Mouse (Mus musculus) forebrain, embryonic 11.5 days (tissue): ENCODE results near the gene Cdc14a. TPM values are rescaled to one million over a fixed set of nuclear protein-coding genes. Genes with fewer than 3 reads are reported as not detected.

ENCODE experiments used
- ATAC-seq: fragments of 200-750 bp; cut with Nextera tagmentation; replicated peaks from 2 replicates; pipeline ENCODE4 v1.8.0; 2017; ENCODE audit warnings: moderate TSS enrichment; ENCODE audit not compliant: low FRiP score
- DNase-seq: peaks from one replicate; pipeline ENCODE4 v3.0.0-alpha.2; 2017; ENCODE audit warnings: low spot score
- H3K27ac ChIP-seq: fragments of 300-500 bp; sonication (generic); 2 replicates; pipeline ENCODE4 v1.5.1; 2014; ENCODE audit warnings: low read depth, low read length
- H3K27me3 ChIP-seq: fragments of 300-500 bp; sonication (generic); 2 replicates; pipeline ENCODE4 v1.6.1; 2014; ENCODE audit warnings: mild to moderate bottlenecking, low read length, mixed read lengths; ENCODE audit not compliant: control insufficient read depth, insufficient read depth
- H3K36me3 ChIP-seq: fragments of 300-500 bp; sonication (generic); 2 replicates; pipeline ENCODE4 v1.6.1; 2014; ENCODE audit warnings: mild to moderate bottlenecking, low read length, moderate library complexity, mixed read lengths; ENCODE audit not compliant: control insufficient read depth, insufficient read depth
- H3K4me1 ChIP-seq: fragments of 300-500 bp; sonication (generic); replicated peaks from 2 replicates; pipeline ENCODE4 v1.6.1; 2014; ENCODE audit warnings: low read length, mixed read lengths; ENCODE audit not compliant: control insufficient read depth, insufficient read depth
- H3K4me2 ChIP-seq: fragments of 300-500 bp; sonication (generic); 2 replicates; pipeline ENCODE4 v1.6.1; 2014; ENCODE audit warnings: low read depth, mild to moderate bottlenecking, low read length, moderate library complexity, mixed read lengths; ENCODE audit not compliant: severe bottlenecking
- H3K4me3 ChIP-seq: fragments of 300-500 bp; sonication (generic); 2 replicates; pipeline ENCODE4 v1.5.1; 2014; ENCODE audit warnings: low read depth, low read length
- H3K9ac ChIP-seq: fragments of 300-500 bp; sonication (generic); 2 replicates; pipeline ENCODE4 v1.6.1; 2014; ENCODE audit warnings: low read length
- H3K9me3 ChIP-seq: fragments of 300-500 bp; sonication (generic); 2 replicates; pipeline ENCODE4 v1.6.1; 2016; ENCODE audit warnings: low read length, mixed read lengths; ENCODE audit not compliant: control insufficient read depth
- WGBS: fragments of 180-500 bp; shearing (Covaris S2); extraction: QIAGEN DNeasy Blood & Tissue Kit; methylation state at CpG from one replicate; pipeline ENCODE4 v1.1.7; 2014; 5-methylcytosine and 5-hydroxymethylcytosine counted together
- polyA plus RNA-seq: library from polyadenylated mRNA; unstranded; fragments of >200 nt; fragmentation: Nextera tagmentation; extraction: Ambion mirVana; gene quantifications from 2 replicates; pipeline ENCODE4 v1.2.1, GENCODE M21; 2014

Cdc14a gene
- polyA plus RNA-seq, 1 experiment from 2014 or later, result 23.0 TPM

DNA sequence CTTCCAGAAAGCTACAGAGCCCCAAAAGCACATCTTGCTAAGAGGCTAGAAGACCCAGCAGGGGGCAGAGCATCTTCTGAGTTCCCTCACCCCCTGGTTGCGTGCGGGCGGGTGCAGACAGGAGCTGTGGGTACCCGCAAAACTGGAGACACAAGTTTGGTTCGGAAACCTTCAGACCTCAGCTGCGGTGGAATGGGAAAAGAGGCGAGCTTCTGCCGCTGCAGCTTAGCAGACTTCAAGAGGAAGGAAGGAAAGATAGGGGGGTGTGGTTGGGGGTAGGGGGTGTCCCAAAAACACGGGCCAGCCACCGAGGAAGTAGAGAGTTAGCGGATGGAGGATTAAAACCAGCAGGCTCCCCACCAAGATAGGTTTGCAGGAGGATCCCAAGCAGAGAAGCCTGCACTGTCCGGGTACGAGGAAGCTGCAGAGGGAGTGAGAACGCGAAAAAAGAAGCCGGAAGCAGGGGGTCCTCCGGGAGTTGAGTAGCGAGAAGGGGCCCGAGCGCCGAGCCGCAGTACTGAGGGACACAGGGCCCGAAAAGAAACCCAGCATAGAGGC lies 958 bp downstream of the Cdc14a start:
- no peaks in the 10 kb centered on the region for H3K36me3 ChIP-seq
- WGBS, result 0% methylated on average over 23 of the region's 23 CpGs
- ATAC-seq, result peak; percentile 23; the same call in 1 of the 2 replicates

DNA sequence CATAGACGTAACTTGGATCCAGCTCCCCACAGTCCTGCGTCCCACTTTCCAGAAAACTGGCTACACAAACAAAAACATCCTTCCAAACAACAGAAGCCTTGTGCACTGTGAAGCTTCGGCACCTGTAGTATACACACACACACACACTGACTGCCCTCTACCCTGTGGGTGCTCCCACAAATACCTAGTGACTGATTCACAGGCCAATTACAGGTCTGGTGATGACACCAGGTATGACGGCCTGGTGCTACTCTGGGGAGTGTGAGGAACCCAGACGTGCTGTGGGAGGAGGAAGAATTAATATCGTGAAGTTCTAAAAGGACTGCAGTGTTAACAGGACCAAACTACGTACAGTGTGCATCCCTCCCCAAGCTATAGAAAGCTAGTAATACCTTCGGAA lies 1.8 kb downstream of the Cdc14a start:
- no peak overlapping the region for H3K27ac ChIP-seq
- 39% methylated on average over 8 of the region's 8 CpGs for WGBS
- DNase-seq, result no peak

More for the DNA sequence above, 958 bp downstream of the Cdc14a start:
- H3K4me3 ChIP-seq, result peak overlapping the region; percentile 93
- peak; percentile 78 for DNase-seq
- H3K27me3 ChIP-seq, result no peaks in the 10 kb centered on the region
- peak overlapping the region; percentile 65 for H3K4me2 ChIP-seq
- H3K9me3 ChIP-seq, result no peaks in the 10 kb centered on the region
- peaks cover 14% of the 10 kb centered on the region; the same call in 1 of the 2 replicates for H3K4me1 ChIP-seq
- H3K9ac ChIP-seq, result peak overlapping the region; percentile 91
- H3K27ac ChIP-seq, result peak overlapping the region; percentile 95

DNA sequence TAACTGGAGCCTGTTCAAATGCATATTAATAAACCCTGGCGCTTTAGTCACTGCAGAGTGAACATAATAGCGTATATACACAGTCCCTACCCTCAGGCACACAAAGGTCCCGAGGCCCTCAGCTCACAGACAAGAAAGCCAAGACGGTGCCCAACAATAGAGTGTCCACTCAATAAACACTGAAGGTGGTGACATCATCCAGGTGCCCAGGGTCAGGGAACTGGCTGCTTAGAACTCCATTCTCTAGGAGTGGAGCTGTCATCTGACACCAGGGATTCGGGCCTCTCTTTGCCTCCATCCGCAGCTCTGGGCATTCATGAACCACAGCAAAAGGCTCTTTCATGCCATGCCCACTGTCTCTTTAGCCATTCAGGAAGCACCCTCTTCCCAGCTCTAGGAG lies 2.7 kb downstream of the Cdc14a start:
- H3K4me1 ChIP-seq, result peaks cover 14% of the 10 kb centered on the region; the same call in 1 of the 2 replicates
- H3K9ac ChIP-seq, result peak overlapping the region; percentile 91; the same call in 1 of the 2 replicates
- peak overlapping the region; percentile 65 for H3K4me2 ChIP-seq
- peaks cover 5% of the 10 kb centered on the region; the same call in 1 of the 2 replicates for H3K36me3 ChIP-seq
- H3K9me3 ChIP-seq, result no peaks in the 10 kb centered on the region
- 15% methylated on average over 6 of the region's 6 CpGs for WGBS
- DNase-seq (peak; percentile 59), ATAC-seq (no peak)
- peak overlapping the region; percentile 93; the same call in 1 of the 2 replicates for H3K4me3 ChIP-seq
- no peaks in the 10 kb centered on the region for H3K27me3 ChIP-seq
- peak overlapping the region; percentile 37; the same call in 1 of the 2 replicates for H3K27ac ChIP-seq

More for the DNA sequence above, 1.8 kb downstream of the Cdc14a start:
- H3K9me3 ChIP-seq, result no peaks in the 10 kb centered on the region
- H3K4me3 ChIP-seq, result peak overlapping the region; percentile 93
- H3K27me3 ChIP-seq, result no peaks in the 10 kb centered on the region
- H3K9ac ChIP-seq, result peak overlapping the region; percentile 91
- H3K36me3 ChIP-seq, result no peaks in the 10 kb centered on the region
- peak overlapping the region; percentile 65 for H3K4me2 ChIP-seq
- ATAC-seq, result no peak
- H3K4me1 ChIP-seq, result peaks cover 14% of the 10 kb centered on the region; the same call in 1 of the 2 replicates

DNA sequence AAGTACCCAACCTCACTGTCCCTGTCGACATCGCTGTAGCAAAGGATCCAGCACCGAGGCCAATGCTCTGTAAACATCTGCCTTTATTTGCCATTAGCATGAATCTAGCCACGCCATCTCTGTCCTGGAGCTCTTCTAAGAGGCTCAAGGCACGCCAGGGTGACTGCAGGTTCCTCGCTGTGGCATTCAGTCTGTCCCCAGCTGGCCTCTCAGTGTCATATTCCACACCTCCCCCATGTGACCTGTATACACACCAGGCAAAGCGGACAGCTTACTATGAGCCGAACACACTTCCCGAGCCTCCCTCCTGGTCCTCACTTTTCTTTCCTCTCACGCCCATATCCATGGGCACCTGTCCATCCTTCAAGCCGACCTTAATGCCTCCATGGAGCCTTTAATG lies 4.0 kb downstream of the Cdc14a start:
- H3K27ac ChIP-seq, result no peak overlapping the region
- H3K9me3 ChIP-seq, result no peaks in the 10 kb centered on the region
- DNase-seq (no peak), ATAC-seq (no peak)
- H3K27me3 ChIP-seq, result no peaks in the 10 kb centered on the region
- H3K4me3 ChIP-seq, result no peak overlapping the region
- no peak overlapping the region for H3K9ac ChIP-seq
- peaks cover 14% of the 10 kb centered on the region; the same call in 1 of the 2 replicates for H3K4me1 ChIP-seq
- H3K36me3 ChIP-seq, result peaks cover 9% of the 10 kb centered on the region
- H3K4me2 ChIP-seq, result no peak overlapping the region
- 88% methylated on average over 11 of the region's 11 CpGs for WGBS

DNA sequence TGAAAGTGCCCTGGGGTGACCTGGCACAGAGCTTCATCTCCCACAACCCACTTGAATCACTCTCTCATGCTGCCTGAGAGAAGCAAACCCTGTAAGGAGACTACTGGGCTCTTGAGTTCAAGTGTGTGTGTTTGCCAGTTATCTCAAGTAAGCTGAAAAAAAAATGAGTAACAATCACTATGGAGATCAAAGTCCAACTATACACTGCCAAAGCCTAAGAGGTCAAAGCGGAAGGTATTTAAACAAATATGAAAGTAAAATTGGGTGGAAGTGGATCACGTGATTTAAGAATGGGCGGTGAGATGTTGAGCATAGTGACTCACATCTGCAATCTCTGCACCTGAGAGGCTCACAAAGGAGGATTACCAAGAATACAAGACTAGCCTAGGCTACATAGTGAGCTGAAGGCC lies 9.4 kb downstream of the Cdc14a start:
- DNase-seq (no peak), ATAC-seq (no peak)
- WGBS, result 92% methylated on average over 3 of the region's 3 CpGs
- Histone ChIP-seq H3K4me1 (no peaks in the 10 kb centered on the region; the same call in 1 of the 2 replicates), H3K36me3 (peaks cover 9% of the 10 kb centered on the region), H3K27ac (no peak overlapping the region), H3K9ac (no peak overlapping the region), H3K9me3 (no peaks in the 10 kb centered on the region), H3K4me2 (no peak overlapping the region), H3K4me3 (no peak overlapping the region), H3K27me3 (no peaks in the 10 kb centered on the region)

DNA sequence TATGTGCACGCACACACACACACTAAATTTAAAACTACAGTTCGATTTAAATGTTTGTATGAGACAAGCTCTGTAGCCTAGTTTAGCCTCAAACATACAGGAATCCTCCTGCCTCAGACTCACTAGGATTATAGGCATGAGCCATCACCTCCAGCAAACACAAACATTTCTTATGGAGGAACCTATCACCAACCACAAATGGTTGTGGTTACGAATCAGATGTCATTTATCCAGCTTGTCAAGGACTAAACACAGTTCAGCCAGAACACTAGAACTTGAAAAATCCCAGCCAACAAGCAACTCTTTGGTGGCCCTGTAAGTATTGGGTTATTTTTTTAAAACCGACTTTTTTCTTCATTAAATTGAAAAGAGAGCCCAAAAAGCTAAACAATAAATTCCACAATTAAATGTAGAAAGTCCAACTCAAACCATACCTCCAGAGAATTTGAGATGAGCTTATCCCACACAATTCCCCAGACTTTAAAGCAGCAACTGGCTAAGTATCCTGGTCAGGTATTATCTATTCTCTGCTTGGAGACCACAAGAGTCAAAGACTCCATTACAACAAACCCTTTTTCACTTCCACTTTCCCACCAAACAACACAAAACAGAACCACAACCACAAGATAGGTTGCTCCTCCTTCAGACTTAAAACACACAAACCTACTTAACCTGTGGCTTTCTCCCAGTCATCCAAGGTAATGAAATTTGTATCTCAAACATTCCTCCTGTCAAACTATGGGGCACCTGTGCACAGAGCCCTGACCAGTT lies 10.7 kb downstream of the Cdc14a start:
- no peak for ATAC-seq
- Histone ChIP-seq H3K4me2 (no peak overlapping the region), H3K4me3 (no peak overlapping the region), H3K27me3 (no peaks in the 10 kb centered on the region), H3K27ac (no peak overlapping the region), H3K36me3 (peaks cover 9% of the 10 kb centered on the region), H3K4me1 (no peaks in the 10 kb centered on the region; the same call in 1 of the 2 replicates), H3K9ac (no peak overlapping the region), H3K9me3 (no peaks in the 10 kb centered on the region)
- 95% methylated on average over 4 of the region's 4 CpGs for WGBS
- no peak for DNase-seq

DNA sequence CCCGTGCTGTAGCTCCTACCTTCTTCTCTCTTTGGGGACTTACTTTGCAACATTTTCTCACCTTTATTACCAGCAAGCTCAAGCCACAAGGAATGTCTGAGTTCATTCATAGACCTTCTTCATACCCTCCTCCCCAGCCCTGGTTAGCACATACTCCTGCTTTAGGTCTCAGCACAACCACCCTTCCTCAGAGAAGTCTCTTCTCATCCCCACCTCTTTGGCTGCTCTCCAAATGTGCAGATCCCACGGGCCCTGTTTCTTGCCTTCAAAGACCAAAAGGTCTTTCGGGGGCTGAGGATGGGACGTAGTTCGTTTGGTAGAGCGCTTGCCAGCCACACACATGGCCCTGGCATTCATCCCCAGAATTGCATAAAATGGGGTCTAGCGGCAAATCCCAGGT lies 13.8 kb downstream of the Cdc14a start:
- no peak overlapping the region for H3K9ac ChIP-seq
- WGBS, result 59% methylated on average over 7 of the region's 7 CpGs
- H3K9me3 ChIP-seq, result no peaks in the 10 kb centered on the region
- no peaks in the 10 kb centered on the region for H3K36me3 ChIP-seq
- no peak overlapping the region for H3K27ac ChIP-seq
- H3K4me3 ChIP-seq, result no peak overlapping the region
- DNase-seq (no peak), ATAC-seq (no peak)
- H3K4me2 ChIP-seq, result no peak overlapping the region
- no peaks in the 10 kb centered on the region; the same call in 1 of the 2 replicates for H3K4me1 ChIP-seq
- H3K27me3 ChIP-seq, result no peaks in the 10 kb centered on the region

DNA sequence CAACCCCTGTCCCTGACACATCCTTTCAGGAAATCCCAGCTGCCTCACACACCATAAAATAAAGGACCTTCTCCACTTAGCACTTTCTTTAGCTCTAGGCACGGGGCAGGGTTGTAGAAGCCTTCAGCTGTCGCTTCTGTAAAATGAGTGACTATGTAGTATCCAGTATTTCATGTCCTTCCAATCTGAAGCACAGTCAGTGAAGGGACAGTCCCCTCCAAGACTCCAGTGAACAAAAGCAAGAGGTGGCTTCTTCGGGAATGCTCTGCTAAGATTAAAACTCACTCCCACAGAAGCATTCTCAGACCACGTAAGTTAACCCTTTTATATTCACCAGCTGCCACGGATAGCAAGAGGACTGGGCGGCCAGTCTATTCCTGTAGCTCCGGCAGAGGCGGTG lies 14.3 kb downstream of the Cdc14a start:
- Histone ChIP-seq H3K4me2 (no peak overlapping the region), H3K9me3 (no peaks in the 10 kb centered on the region), H3K4me3 (no peak overlapping the region), H3K36me3 (no peaks in the 10 kb centered on the region), H3K27ac (no peak overlapping the region), H3K4me1 (no peaks in the 10 kb centered on the region; the same call in 1 of the 2 replicates), H3K9ac (no peak overlapping the region), H3K27me3 (no peaks in the 10 kb centered on the region)
- ATAC-seq, result no peak
- 76% methylated on average over 8 of the region's 8 CpGs for WGBS
- no peak for DNase-seq
